Mouse (Mus musculus): ENCODE measurements around the gene Olfr1256.

Olfr1256 gene

DNA sequence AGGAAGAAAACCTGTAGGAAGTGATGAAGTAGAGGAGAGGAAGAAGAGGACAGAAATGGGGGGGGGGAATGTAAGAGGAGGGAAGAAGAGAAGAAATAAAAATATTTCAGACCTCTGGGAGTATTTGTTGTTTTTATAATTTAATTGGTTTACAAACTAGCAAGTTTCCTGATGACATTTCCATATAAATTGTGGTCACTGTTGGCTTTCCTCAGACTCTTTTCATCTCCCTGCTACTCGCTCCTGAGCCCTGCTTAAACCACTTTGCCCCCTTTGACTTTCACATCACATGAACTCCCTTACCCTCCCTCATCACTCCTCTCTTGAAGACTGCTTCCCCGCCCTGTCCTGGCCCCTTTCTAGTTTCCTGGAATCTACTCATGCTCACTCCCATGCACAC, at the start of gene Olfr1256:
Gene Olfr1256, minus strand, starts transcription at position 101 of the 400 bp plus-strand sequence.
- DNase-seq (ENCODE audit: low read depth, low spot score), result no peak

- no peak for DNase-seq (ENCODE audit: low read depth, low spot score)
These were observed 36.8 kb upstream of the Olfr1256 start, which contains the start of gene Olfr1257 for GRCm38 (mm10) chr2:89878137-89878536. Gene Olfr1257, plus strand, starts transcription at chr2:89878437.

DNA sequence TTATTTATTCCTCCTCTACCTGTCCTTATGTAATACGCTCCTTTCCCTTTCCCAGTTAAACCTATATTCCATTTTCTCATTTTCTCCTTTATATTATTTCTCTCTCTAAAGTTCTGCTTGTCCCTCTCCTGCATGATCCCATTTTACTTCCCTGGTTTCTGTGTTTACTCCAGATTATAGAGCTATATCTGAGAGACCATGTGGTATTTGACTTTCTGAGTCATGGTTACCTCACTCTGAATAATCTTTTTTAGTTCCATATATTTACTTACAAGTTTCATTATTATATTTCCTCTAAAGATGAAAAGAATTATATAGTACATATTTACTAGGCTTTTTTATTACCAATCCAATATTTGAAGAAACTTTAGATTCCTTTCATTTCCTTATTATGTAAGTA, 7.9 kb upstream of the Olfr1256 start:
- DNase-seq (ENCODE audit: low read depth, low spot score), result no peak

DNA sequence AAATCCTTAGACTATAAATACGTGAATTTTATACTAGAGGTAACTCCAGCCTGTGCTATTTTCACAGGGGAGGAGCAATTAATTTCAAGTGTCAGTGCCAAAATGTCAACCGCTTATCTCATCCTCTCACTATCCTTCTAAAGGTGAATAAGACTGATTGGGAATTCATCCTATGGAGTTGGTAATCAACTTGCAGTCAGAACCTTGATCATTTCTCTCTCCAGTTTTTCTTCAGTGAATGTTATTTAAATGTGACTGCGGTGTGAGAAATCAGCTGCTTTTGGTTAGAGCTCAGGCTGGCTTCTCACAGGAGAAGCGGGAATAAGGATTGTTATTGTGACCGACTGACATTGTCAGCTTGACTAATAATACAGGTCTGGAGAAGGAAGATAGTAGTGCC, 6.8 kb upstream of the Olfr1256 start, which contains the start of gene Olfr48:
Gene Olfr48, minus strand, starts transcription at position 101 of the 400 bp plus-strand sequence.
- no peak for DNase-seq (ENCODE audit: low read depth, low spot score)

DNA sequence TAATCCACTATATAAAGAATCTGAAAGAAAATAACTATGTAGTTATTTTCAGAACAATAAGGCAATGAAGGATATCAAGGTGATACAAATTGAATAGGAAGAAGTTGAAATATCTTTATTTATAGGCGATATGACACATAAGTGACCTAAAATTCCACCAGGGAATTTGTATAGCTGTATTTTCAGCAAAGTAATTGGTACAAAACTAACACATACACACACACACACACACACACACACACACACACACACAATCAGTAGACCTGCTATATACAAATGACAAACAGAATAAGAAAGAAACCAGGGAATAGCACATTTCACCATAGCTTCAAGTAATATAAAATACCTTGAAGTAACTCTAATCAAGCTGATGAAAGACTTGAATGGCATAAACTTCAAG, 21.1 kb downstream of the Olfr1256 start:
- no peak for DNase-seq (ENCODE audit: low read depth, low spot score)

DNA sequence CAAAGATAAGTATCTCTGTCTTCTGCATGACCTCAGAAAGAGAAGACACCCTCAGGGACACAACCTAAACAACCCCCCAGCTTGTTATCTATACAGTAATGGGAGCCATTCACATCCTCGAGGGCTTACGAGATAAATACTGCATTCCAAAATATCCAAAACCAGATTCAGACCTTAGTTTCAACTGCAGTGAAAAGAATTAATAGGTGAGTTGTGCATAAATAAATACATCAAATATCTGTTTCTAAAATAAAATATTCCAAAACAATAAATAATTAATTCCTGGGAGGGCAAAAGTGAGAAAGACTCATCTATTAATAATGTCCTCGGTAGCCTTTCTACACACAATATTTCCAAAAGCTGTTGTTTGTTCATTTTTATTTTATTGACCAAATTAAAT, 29.6 kb downstream of the Olfr1256 start, which contains the start of gene Olfr1255:
Gene Olfr1255, plus strand, starts transcription at position 301 of the 400 bp plus-strand sequence.
- DNase-seq (ENCODE audit: low read depth, low spot score), result no peak

GRCm38 (mm10) chr2:89810751-89811150, 30.6 kb downstream of the Olfr1256 start:
- DNase-seq (ENCODE audit: low read depth, low spot score), result no peak

DNA sequence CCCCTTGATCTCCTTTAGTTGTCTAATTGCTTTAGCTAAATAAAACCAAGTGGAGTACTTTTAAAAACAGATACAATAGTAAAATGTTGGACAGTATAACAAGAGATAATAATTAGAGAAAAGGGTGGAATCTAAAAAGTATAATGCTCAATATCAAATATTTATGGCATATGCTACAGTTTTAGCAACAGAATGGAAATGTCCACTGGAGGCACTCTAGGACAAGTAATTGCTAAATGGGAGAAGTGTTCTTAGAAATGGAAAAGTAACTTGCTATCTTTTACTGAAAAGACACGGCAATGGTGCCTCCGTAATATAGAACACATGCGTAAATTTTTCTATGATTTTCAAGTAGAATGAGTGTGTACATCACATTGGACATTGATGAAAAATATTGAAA, 41.8 kb downstream of the Olfr1256 start:
- DNase-seq (ENCODE audit: low read depth, low spot score), result no peak

GRCm38 (mm10) chr2:89793519-89793918, 47.8 kb downstream of the Olfr1256 start, which contains the start of gene Olfr1254:
Gene Olfr1254, minus strand, starts transcription at chr2:89793619.
- no peak for DNase-seq (ENCODE audit: low read depth, low spot score)

Data from embryo, embryonic 11.5 days (tissue).